Mouse (Mus musculus) midbrain, postnatal 0 days (tissue): ENCODE measurements around the gene Hist1h1c. TPM values are rescaled to one million over a fixed set of nuclear protein-coding genes. Genes with fewer than 3 reads are reported as not detected.
A peak's percentile ranks its signal among the peaks of the same experiment; 100 is the strongest.

Experiments
- ATAC-seq: fragments of 200-750 bp; cut with Nextera tagmentation; 2 replicates; pipeline ENCODE4 v1.8.0; 2017; ENCODE audit warnings: moderate number of reproducible peaks, mild to moderate bottlenecking, moderate TSS enrichment, moderate library complexity; ENCODE audit not compliant: low FRiP score
- DNase-seq: peaks from one replicate; pipeline ENCODE4 v3.0.0-alpha.2; 2015; ENCODE audit warnings: low spot score
- H3K27ac ChIP-seq: fragments of 300-500 bp; sonication (generic); 2 replicates; pipeline ENCODE4 v1.5.1; 2014; ENCODE audit warnings: low read depth, mild to moderate bottlenecking, low read length, mixed read lengths
- H3K27me3 ChIP-seq: fragments of 300-500 bp; sonication (generic); 2 replicates; pipeline ENCODE4 v1.6.1; 2014; ENCODE audit warnings: low read length, control low read depth, mixed read lengths; ENCODE audit not compliant: insufficient read depth
- H3K36me3 ChIP-seq: fragments of 300-500 bp; sonication (generic); 2 replicates; pipeline ENCODE4 v1.6.1; 2014; ENCODE audit warnings: low read length, control low read depth, mixed read lengths; ENCODE audit not compliant: insufficient read depth
- H3K4me1 ChIP-seq: fragments of 300-500 bp; sonication (generic); 2 replicates; pipeline ENCODE4 v1.6.1; 2014; ENCODE audit warnings: mild to moderate bottlenecking, control low read depth, antibody characterized with exemption, low read length, mixed read lengths; ENCODE audit not compliant: insufficient read depth
- H3K4me2 ChIP-seq: fragments of 300-500 bp; sonication (generic); 2 replicates; pipeline ENCODE4 v1.6.1; 2014; ENCODE audit warnings: low read depth, mild to moderate bottlenecking, low read length, mixed read lengths; ENCODE audit not compliant: poor library complexity, severe bottlenecking
- H3K4me3 ChIP-seq: fragments of 300-500 bp; sonication (generic); 2 replicates; pipeline ENCODE4 v1.5.1; 2014; ENCODE audit warnings: low read depth, mild to moderate bottlenecking, low read length, moderate library complexity
- H3K9ac ChIP-seq: fragments of 300-500 bp; sonication (generic); replicated peaks from 2 replicates; pipeline ENCODE4 v1.6.1; 2014; ENCODE audit warnings: mild to moderate bottlenecking, low read length, moderate library complexity, mixed read lengths; ENCODE audit not compliant: poor library complexity, severe bottlenecking
- H3K9me3 ChIP-seq: fragments of 300-500 bp; sonication (generic); 2 replicates; pipeline ENCODE4 v1.6.1; 2016; ENCODE audit warnings: low read length, control low read depth
- CTCF ChIP-seq: IDR thresholded peaks from 2 replicates; pipeline ENCODE4 v1.5.1; 2016; ENCODE audit warnings: antibody characterized with exemption, mild to moderate bottlenecking
- whole genome bisulfite sequencing: fragments of 180-500 bp; shearing (Covaris S2); extraction: QIAGEN DNeasy Blood & Tissue Kit; methylation state at CpG from one replicate; pipeline ENCODE4 v1.1.7; 2014; 5-methylcytosine and 5-hydroxymethylcytosine counted together
- polyA plus RNA-seq: library from polyadenylated mRNA; unstranded; fragments of >200 nt; fragmentation: Nextera tagmentation; extraction: Ambion mirVana; gene quantifications from 2 replicates; pipeline ENCODE4 v1.2.1, GENCODE M21; 2015
- total RNA-seq: library from RNA; depleted of rRNA; stranded (reverse); fragments of >200 nt; gene quantifications from 2 replicates; pipeline ENCODE4 v1.2.3, GENCODE M21; 2014

Hist1h1c gene
- total and polyA plus RNA-seq, 2 experiments from 2014 or later: 26.1 to 243 TPM

DNA sequence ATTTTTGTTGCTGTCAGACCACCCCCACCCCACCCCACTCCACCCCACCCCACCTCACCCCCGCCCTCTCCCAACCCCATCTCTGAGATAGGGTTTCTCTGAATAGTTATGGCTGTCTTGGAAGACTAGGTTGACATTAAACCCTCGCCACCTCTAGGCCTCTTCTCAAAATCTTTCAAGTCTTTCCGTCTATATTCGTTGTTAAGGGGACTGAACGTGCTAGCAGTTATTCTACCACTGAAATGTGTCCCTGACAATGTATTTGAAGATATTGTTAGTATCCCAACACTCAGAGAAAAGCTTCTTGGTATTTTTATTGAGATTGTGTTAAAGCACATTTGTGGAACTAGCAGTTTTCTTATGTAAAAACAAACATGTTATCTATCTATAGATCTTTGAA lies 2.3 kb downstream of the Hist1h1c start:
- Histone ChIP-seq H3K4me3 (no peak overlapping the region), H3K4me2 (peak overlapping the region; percentile 99; the same call in 1 of the 2 replicates), H3K9me3 (no peaks in the 10 kb centered on the region), H3K27me3 (no peaks in the 10 kb centered on the region), H3K27ac (no peak overlapping the region), H3K4me1 (0 out of 2 replicates have a peak, but pooled peaks cover 3% of the 10 kb centered on the region), H3K36me3 (no peaks in the 10 kb centered on the region), H3K9ac (no peak overlapping the region)
- 71% methylated on average over 5 of the region's 5 CpGs for WGBS
- no peak for ATAC-seq
- no peak for DNase-seq
- TF ChIP-seq CTCF: no peak

DNA sequence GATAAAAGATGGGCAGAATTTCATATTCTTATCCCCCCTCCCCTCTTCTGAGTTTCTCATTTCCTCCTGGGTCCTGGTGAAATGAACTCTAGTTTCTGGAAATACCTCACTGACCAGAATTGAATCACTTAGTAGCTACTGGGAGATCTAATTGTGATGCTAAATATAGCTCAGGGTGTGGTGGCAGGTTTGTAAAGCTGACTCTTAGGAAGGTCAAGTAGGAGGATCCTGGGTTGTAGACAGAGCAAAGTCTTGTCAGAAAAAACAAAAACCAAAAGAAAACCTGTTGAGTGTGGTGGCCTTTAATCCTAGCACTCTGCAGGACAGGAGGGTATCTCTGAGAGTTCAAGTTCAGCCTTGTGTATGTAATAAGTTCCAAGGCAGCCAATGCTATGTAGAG lies 3.4 kb downstream of the Hist1h1c start:
- DNase-seq (no peak), ATAC-seq (no peak)
- Histone ChIP-seq H3K4me1 (0 out of 2 replicates have a peak, but pooled peaks cover 3% of the 10 kb centered on the region), H3K4me2 (no peak overlapping the region), H3K9me3 (no peaks in the 10 kb centered on the region), H3K4me3 (no peak overlapping the region), H3K27me3 (no peaks in the 10 kb centered on the region), H3K36me3 (no peaks in the 10 kb centered on the region), H3K27ac (no peak overlapping the region), H3K9ac (no peak overlapping the region)
- no peak for TF ChIP-seq CTCF

DNA sequence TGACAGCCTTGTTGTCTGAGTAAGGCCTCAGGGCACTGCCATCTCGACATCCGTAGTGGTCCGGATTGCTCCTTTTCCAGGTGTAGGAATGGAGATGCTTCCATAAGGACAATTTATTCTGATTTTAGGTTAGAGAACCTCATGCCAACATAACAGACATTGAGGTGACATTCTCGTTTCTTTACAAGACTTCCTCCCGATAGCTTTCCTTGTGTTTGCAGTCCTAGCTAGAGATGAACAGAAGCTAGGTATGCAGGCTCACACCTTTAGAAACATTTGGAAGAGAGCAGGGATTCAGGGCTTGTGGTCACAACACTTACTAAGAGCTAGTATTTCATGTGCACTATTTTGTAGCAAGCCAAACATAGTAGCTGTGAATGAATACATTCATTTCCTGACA lies 4.6 kb downstream of the Hist1h1c start:
- Histone ChIP-seq H3K27me3 (no peaks in the 10 kb centered on the region), H3K4me3 (no peak overlapping the region)
- no peak for ATAC-seq

DNA sequence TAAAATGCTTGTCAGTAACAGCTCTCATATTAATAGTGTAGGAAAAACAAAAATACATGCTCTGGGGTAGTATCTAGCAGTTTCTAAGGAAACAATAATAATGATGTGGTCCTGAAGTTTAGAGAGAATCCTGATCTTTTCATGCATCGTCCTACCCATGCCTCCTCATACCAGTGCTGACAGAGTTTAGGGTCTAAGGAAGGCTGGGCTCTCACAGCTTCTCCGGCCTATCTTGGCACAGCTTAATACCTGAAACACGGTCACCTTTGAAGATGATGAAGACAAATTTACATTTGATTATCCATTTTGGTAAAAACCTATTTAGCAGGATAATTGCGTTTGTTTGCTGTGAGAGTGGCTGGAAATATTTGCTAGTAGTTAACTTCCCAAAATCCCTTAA lies 5.4 kb downstream of the Hist1h1c start:
- 37% methylated on average over 4 of the region's 4 CpGs for WGBS

More for the DNA sequence above, 4.6 kb downstream of the Hist1h1c start:
- H3K9me3 ChIP-seq: no peaks in the 10 kb centered on the region
- TF ChIP-seq CTCF: no peak
- no peak overlapping the region for H3K4me2 ChIP-seq
- no peaks in the 10 kb centered on the region for H3K36me3 ChIP-seq
- DNase-seq: no peak
- no peak overlapping the region for H3K27ac ChIP-seq
- WGBS: 88% methylated on average over 5 of the region's 5 CpGs
- H3K9ac ChIP-seq: no peak overlapping the region
- 0 out of 2 replicates have a peak, but pooled peaks cover 3% of the 10 kb centered on the region for H3K4me1 ChIP-seq

DNA sequence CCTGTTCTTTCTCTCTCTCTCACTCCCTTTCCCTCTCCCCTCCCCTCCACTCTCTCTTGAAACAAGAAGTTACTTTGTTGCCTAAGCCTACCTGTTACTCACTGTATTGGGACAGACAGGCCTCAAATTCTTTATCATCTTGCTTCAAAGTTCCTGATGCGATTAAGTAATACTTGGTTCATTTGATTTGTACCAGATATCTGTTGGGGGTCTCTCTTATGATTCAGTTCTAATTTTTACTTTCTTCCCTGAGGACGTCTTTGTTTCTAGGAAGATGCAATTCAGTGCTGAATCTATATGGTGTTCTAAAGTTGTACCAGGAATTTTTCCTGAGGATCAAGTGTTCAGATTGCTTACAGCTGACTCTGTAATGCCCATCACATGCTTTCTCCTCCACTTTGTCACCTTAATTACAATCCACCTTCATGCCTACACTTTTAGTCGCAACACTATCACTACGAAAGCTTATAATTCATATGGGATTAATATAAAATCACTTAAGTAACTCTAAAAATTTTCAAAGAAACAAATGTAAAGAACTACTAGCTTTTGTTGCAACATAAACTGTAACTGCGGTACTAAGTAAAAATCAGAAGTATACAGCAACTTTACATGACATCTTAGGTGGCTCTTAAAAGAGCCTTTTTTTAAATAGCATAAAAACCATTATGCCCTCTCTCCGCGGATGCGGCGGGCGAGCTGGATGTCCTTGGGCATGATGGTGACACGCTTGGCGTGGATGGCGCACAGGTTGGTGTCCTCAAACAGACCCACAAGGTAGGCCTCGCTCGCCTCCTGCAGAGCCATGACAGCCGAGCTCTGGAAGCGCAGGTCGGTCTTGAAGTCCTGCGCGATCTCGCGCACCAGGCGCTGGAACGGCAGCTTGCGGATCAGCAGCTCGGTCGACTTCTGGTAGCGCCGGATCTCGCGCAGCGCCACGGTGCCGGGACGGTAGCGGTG lies 6.1 kb downstream of the Hist1h1c start:
- ATAC-seq (no peak), DNase-seq (no peak)
- no peaks in the 10 kb centered on the region for H3K36me3 ChIP-seq
- H3K4me1 ChIP-seq: 0 out of 2 replicates have a peak, but pooled peaks cover 3% of the 10 kb centered on the region
- H3K27ac ChIP-seq: no peak overlapping the region
- H3K9ac ChIP-seq: no peak overlapping the region
- H3K27me3 ChIP-seq: no peaks in the 10 kb centered on the region
- TF ChIP-seq CTCF: no peak
- H3K4me2 ChIP-seq: peak overlapping the region; percentile 69
- no peaks in the 10 kb centered on the region for H3K9me3 ChIP-seq
- 4% methylated on average over 13 of the region's 36 CpGs for WGBS
- H3K4me3 ChIP-seq: peak overlapping the region; percentile 37; the same call in 1 of the 2 replicates

More for the DNA sequence above, 5.4 kb downstream of the Hist1h1c start:
- H3K9me3 ChIP-seq: no peaks in the 10 kb centered on the region
- no peak overlapping the region for H3K4me3 ChIP-seq
- ATAC-seq (no peak), DNase-seq (no peak)
- H3K4me2 ChIP-seq: no peak overlapping the region
- H3K4me1 ChIP-seq: 0 out of 2 replicates have a peak, but pooled peaks cover 3% of the 10 kb centered on the region
- no peaks in the 10 kb centered on the region for H3K36me3 ChIP-seq
- no peak for TF ChIP-seq CTCF
- no peaks in the 10 kb centered on the region for H3K27me3 ChIP-seq
- H3K9ac ChIP-seq: no peak overlapping the region
- H3K27ac ChIP-seq: no peak overlapping the region
